Mouse (Mus musculus) hindbrain, embryonic 15.5 days (tissue): Measurements from ENCODE around the gene Abhd14a. TPM values are rescaled to one million over a fixed set of nuclear protein-coding genes. Genes with fewer than 3 reads are reported as not detected.

Experiments
- ATAC-seq: fragments of 200-750 bp; cut with Nextera tagmentation; 2 replicates; pipeline ENCODE4 v1.8.0; 2017; ENCODE audit warnings: low read depth, moderate number of reproducible peaks, moderate TSS enrichment; ENCODE audit not compliant: low FRiP score
- H3K27ac ChIP-seq: fragments of 300-500 bp; sonication (generic); replicated peaks from 2 replicates; pipeline ENCODE4 v1.5.1; 2015; ENCODE audit warnings: mild to moderate bottlenecking, inconsistent platforms
- H3K27me3 ChIP-seq: fragments of 300-500 bp; sonication (generic); 2 replicates; pipeline ENCODE4 v1.6.1; 2015; ENCODE audit warnings: control low read depth, inconsistent platforms
- H3K36me3 ChIP-seq: fragments of 300-500 bp; sonication (generic); 2 replicates; pipeline ENCODE4 v1.6.1; 2015; ENCODE audit warnings: control low read depth, inconsistent platforms
- H3K4me1 ChIP-seq: fragments of 300-500 bp; sonication (generic); replicated peaks from 2 replicates; pipeline ENCODE4 v1.6.1; 2015; ENCODE audit warnings: control low read depth, inconsistent platforms
- H3K4me2 ChIP-seq: fragments of 300-500 bp; sonication (generic); 2 replicates; pipeline ENCODE4 v1.6.1; 2015; ENCODE audit warnings: moderate library complexity, mild to moderate bottlenecking, inconsistent platforms
- H3K4me3 ChIP-seq: fragments of 300-500 bp; sonication (generic); 2 replicates; pipeline ENCODE4 v1.5.1; 2015; ENCODE audit warnings: mild to moderate bottlenecking, inconsistent platforms
- H3K9ac ChIP-seq: fragments of 300-500 bp; sonication (generic); 2 replicates; pipeline ENCODE4 v1.6.1; 2015; ENCODE audit warnings: inconsistent platforms
- H3K9me3 ChIP-seq: fragments of 300-500 bp; sonication (generic); 2 replicates; pipeline ENCODE4 v1.6.1; 2016; ENCODE audit warnings: control low read depth, inconsistent platforms
- WGBS: fragments of 180-500 bp; shearing (Covaris S2); methylation state at CpG from one replicate; pipeline ENCODE4 v1.1.7; 2015; 5-methylcytosine and 5-hydroxymethylcytosine counted together
- polyA plus RNA-seq: library from polyadenylated mRNA; unstranded; fragments of >200 nt; fragmentation: Nextera tagmentation; extraction: Ambion mirVana; gene quantifications from 2 replicates; pipeline ENCODE4 v1.2.1, GENCODE M21; 2015

The Abhd14a gene
- polyA plus RNA-seq, 1 experiment from 2014 or later = 80.7 TPM

DNA sequence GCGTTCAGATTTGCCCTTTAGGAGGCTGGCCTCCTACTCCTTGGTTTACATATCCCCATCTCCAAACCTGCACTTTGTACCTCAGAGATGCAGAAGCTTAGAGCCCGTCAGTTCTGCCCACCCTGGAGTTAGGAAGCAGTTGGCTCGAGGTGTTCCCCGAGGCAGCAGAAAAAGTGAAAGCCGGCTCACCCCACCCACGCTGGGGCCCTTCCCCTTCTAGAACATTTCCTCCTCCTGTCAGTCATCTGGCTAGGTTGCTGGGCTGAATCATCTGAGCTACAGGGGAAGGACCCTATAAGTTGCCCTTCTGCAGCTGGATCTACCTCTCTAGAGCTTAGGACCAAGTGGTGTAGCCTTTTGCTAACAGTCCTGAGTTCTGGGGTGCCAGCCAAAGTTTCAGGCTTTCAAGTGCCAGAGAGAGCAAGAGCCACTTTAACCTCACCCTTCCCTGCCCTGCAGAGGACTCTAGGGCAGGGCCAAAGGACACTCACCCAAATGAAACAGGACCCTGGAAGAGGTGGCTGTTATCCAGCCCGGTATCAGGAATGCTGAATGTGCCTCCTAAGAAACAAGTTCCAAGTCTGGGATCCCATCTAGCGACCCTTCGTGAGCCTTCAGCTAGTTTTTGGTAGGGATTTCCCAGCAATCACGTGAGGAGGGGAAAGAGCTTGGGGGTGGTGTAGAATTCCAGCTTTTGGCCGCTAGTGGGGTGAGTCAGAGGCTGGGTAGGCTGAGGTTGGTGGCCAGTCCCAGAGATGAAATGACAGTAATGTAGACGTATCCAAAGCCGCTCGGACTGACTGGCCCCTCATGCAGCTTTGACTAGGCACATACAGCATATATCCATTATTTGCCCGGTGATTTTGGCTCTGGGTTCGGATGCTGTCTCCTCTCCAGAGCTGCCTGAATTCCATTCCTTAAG is 28.8 kb upstream of the Abhd14a start:
- H3K27ac ChIP-seq = peak overlapping the region; percentile 50; the same call in 1 of the 2 replicates
- peak overlapping the region; percentile 77 for H3K4me2 ChIP-seq
- peaks cover 24% of the 10 kb centered on the region for H3K4me1 ChIP-seq
- peak overlapping the region; percentile 27; the same call in 1 of the 2 replicates for H3K9ac ChIP-seq
- WGBS = 40% methylated on average over 16 of the region's 16 CpGs
- ATAC-seq = no peak
- no peaks in the 10 kb centered on the region for H3K27me3 ChIP-seq
- H3K9me3 ChIP-seq = no peaks in the 10 kb centered on the region
- 0 out of 2 replicates have a peak, but pooled peaks cover 7% of the 10 kb centered on the region for H3K36me3 ChIP-seq
- H3K4me3 ChIP-seq = peak overlapping the region; percentile 65; the same call in 1 of the 2 replicates

DNA sequence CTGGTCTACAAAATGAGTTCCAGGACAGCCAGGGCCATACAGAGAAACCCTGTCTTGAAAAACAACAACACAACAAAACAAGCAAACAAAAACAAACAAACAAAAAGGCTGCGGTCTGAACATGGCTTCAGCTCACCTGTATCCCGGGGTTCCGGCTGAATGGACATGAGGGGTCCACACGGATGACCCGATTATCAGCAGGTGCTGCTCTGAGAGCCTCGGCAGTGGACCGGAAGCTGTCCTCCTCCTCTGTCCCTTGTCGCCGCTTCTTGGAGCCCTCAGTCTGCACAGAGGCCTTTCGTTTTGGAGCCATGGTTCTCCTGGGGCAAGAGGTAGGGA is 28.2 kb upstream of the Abhd14a start, which contains the start of gene Rrp9:
TSS of gene Rrp9 (plus strand) at position 301 of the 339 bp plus-strand sequence.
- Histone ChIP-seq H3K4me3 (peak within 1 kb of the TSS; percentile 65; the same call in 1 of the 2 replicates), H3K36me3 (0 out of 2 replicates have a peak, but pooled peaks cover under 1% of the 10 kb centered on the region), H3K9ac (peak within 1 kb of the TSS; percentile 27; the same call in 1 of the 2 replicates), H3K27ac (peak within 1 kb of the TSS; percentile 50; the same call in 1 of the 2 replicates), H3K9me3 (no peaks in the 10 kb centered on the region), H3K27me3 (no peaks in the 10 kb centered on the region), H3K4me1 (peaks cover 24% of the 10 kb centered on the region), H3K4me2 (peak within 1 kb of the TSS; percentile 77)
- 86% methylated on average over 10 of the region's 10 CpGs for WGBS
- ATAC-seq = no peak

DNA sequence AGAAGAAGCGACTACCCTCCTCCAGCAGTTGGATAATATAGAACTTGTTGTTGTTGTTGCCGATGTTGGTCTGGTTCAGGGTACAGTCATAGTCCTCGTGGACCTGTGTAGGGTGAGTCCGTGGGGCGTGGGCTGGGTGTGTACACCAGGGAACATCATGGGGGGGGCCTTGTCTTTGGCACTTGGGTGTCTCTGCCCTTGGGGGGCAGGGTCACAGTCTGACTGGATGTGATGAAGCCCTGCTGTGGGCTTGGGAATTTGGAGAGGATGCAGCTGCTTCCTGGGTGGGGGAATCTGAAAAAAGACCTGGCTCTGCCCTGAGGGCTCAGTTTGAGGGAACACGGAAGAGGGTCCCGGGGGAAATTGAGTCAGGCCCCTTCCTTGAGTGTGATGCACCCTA is 27.6 kb upstream of the Abhd14a start:
- no peak for ATAC-seq
- H3K27ac ChIP-seq = no peak overlapping the region
- WGBS = 69% methylated on average over 7 of the region's 7 CpGs
- H3K9me3 ChIP-seq = no peaks in the 10 kb centered on the region
- no peak overlapping the region for H3K4me3 ChIP-seq
- no peaks in the 10 kb centered on the region for H3K27me3 ChIP-seq
- H3K9ac ChIP-seq = no peak overlapping the region
- H3K36me3 ChIP-seq = no peaks in the 10 kb centered on the region
- H3K4me2 ChIP-seq = no peak overlapping the region
- H3K4me1 ChIP-seq = peaks cover 24% of the 10 kb centered on the region

DNA sequence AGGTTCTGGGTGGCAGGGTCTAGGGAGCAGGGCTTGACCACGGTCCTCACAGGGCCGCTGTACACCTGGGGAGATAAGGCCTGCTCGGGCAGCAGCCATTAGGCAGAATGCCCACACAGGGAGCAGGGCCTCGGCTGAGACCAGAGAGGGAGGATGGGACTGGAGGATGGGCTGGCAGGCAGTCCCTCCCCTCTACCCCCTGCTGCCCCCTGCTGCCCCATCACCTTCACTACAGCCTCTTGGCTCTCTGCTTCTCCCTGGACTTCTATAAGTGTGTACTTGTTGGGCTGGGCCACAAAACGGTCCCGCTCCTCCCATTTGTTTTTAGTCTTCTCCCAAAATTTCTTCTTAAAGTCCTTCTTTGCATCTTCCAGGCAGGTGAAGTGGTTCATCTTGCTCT is 27.0 kb upstream of the Abhd14a start:
- Histone ChIP-seq H3K9ac (no peak overlapping the region), H3K9me3 (no peaks in the 10 kb centered on the region), H3K4me1 (peaks cover 24% of the 10 kb centered on the region), H3K4me3 (no peak overlapping the region), H3K27ac (no peak overlapping the region), H3K4me2 (no peak overlapping the region), H3K36me3 (no peaks in the 10 kb centered on the region), H3K27me3 (no peaks in the 10 kb centered on the region)
- WGBS = 7% methylated on average over 5 of the region's 6 CpGs
- no peak for ATAC-seq

DNA sequence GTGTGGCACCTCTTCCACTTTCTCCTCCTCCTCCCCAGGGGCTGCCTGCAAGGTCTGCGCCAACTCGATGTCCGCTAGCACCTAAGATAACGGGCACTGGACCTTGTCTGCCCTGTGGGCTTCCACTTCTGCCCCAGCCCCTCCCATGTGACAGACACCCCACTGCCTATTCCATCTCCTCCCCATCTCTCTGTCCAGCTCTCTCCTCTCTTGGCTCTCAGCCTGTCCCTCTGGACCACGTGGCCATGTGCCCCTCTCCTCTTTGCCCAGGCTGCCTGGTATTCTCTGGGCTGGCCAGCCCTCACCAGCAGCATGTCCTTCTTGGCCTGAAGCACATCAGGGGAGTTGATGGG is 26.3 kb upstream of the Abhd14a start:
- H3K9ac ChIP-seq = no peak overlapping the region
- no peak overlapping the region for H3K27ac ChIP-seq
- 78% methylated on average over 5 of the region's 5 CpGs for WGBS
- ATAC-seq = no peak
- H3K27me3 ChIP-seq = no peaks in the 10 kb centered on the region
- H3K36me3 ChIP-seq = no peaks in the 10 kb centered on the region
- H3K4me1 ChIP-seq = peaks cover 24% of the 10 kb centered on the region
- no peaks in the 10 kb centered on the region for H3K9me3 ChIP-seq
- no peak overlapping the region for H3K4me2 ChIP-seq
- no peak overlapping the region for H3K4me3 ChIP-seq

DNA sequence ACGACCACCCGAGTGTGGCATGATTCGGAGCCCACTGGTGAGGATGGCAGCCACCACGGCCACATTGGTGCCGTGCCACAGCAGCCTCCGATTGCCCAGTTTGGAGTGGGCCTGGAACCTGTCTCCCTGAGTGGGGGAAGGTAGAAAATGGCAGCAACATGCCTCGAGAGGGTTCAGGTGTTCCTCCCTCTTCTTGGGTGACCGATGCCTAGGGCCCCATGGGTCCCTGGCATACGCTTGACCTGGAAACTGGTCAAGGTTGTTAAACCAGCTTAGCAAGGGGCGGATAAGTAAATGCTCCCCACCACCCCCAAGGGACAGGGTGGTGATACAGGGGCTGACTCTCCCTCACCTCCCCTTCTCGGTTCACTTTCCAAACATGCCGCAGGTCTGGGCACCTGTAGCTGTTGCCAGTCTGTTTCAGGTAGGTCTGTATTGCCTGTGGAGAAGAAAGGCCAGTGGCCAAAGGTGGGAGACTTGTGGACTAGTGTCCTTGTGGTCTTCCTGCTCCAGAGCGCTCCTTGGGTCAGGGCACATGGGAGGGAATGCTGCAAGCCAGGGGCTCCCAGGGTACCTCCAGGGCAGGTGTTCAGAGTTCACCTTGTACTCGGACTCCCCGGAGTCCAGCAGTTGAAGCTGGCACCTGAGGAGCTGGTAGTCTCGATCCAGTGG is 25.7 kb upstream of the Abhd14a start:
- ATAC-seq = no peak

DNA sequence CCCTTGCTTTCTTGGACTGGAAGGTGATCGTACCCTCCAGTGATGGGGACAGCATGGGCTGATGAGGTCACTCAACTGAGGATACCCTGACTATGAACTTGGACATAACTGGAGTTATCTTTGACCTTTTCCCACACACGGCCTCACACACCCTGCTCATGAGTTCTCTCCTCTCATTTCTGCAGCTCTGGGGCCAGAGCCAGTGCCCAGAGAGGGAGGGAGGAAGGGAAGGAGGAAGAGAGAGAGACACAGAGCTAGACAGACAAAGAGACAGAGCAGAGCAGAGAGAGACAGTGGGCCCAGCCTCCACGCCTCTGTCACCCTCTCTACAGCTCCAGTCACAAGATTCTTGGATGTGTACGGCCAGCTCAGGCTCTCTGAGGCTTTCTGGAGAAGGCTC is 24.8 kb upstream of the Abhd14a start:
- no peak overlapping the region for H3K27ac ChIP-seq
- WGBS = 75% methylated on average over 4 of the region's 4 CpGs
- no peak overlapping the region for H3K4me2 ChIP-seq
- no peaks in the 10 kb centered on the region for H3K27me3 ChIP-seq
- H3K4me3 ChIP-seq = no peak overlapping the region
- peaks cover 13% of the 10 kb centered on the region for H3K4me1 ChIP-seq
- ATAC-seq = no peak
- no peaks in the 10 kb centered on the region for H3K36me3 ChIP-seq
- H3K9ac ChIP-seq = no peak overlapping the region
- no peaks in the 10 kb centered on the region for H3K9me3 ChIP-seq

More for the DNA sequence above, 25.7 kb upstream of the Abhd14a start:
- H3K9ac ChIP-seq = no peak overlapping the region
- H3K4me3 ChIP-seq = no peak overlapping the region
- H3K9me3 ChIP-seq = no peaks in the 10 kb centered on the region
- WGBS = 93% methylated on average over 16 of the region's 16 CpGs
- H3K4me1 ChIP-seq = peaks cover 19% of the 10 kb centered on the region
- no peaks in the 10 kb centered on the region for H3K36me3 ChIP-seq
- H3K27ac ChIP-seq = no peak overlapping the region
- H3K4me2 ChIP-seq = no peak overlapping the region
- no peaks in the 10 kb centered on the region for H3K27me3 ChIP-seq

DNA sequence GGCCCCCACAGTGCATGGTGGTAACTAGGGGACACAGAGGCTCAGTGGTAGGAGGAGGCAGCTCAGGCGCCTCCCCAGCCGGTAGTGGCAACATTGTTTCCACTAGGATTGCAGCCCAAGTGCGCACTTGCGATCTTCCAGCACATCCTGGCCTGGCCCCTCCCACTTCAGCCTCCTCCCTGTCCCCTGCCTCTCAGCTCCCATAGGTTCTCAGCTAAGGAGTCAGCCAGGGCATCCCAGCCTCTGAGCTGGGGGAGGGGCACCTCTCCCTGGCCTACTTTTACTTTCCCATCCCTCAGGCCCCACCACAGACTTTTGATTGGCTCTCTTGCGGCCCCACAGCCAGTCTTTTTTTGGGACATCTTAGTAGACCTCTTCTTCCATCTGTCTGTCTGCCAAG is 24.4 kb upstream of the Abhd14a start:
- no peak overlapping the region for H3K4me3 ChIP-seq
- H3K9ac ChIP-seq = no peak overlapping the region
- WGBS = 16% methylated on average over 5 of the region's 5 CpGs
- no peak overlapping the region for H3K4me2 ChIP-seq
- H3K4me1 ChIP-seq = peaks cover 13% of the 10 kb centered on the region
- H3K27me3 ChIP-seq = no peaks in the 10 kb centered on the region
- no peak for ATAC-seq
- H3K27ac ChIP-seq = no peak overlapping the region
- H3K9me3 ChIP-seq = no peaks in the 10 kb centered on the region
- no peaks in the 10 kb centered on the region for H3K36me3 ChIP-seq

DNA sequence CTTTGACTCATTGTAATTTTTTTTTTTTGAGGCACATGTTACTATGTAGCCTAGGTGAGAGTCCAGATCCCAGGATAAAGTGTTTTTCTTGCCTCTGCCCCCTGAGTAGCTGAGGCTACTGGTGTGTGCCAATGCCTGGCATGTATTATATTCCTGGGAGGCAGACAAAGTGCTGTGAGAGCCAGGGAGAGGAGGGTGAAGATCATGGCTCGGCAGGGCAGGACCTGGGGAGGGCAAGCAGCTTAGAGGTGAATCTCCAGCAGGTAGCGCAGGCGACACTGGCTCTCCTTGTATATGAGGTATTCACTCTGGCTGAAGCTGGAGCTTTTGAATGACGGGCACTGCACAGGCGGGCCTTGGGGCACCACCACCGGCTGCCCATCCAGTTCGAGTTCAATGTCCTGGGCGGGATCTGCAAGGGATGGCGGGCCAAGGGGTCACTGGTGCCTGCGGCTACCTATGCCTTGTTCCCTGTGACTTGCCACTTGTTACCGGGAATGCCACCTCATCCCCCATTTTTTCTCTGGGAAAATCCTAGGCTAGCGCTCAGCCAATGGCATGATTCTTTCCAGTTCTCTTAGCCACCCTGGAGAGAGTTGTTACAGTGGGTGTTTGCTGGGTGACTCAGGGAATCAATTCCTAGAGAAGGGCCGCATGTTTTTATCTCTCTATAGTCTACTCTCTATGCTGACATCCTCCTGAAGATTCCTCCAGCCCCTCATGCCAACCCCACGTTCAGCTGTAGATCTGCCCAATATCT is 23.7 kb upstream of the Abhd14a start:
- no peak for ATAC-seq
- H3K4me3 ChIP-seq = no peak overlapping the region
- H3K27ac ChIP-seq = no peak overlapping the region
- WGBS = 65% methylated on average over 14 of the region's 14 CpGs
- no peaks in the 10 kb centered on the region for H3K9me3 ChIP-seq
- H3K4me2 ChIP-seq = no peak overlapping the region
- H3K27me3 ChIP-seq = no peaks in the 10 kb centered on the region
- peaks cover 9% of the 10 kb centered on the region for H3K4me1 ChIP-seq
- no peaks in the 10 kb centered on the region for H3K36me3 ChIP-seq
- H3K9ac ChIP-seq = no peak overlapping the region

DNA sequence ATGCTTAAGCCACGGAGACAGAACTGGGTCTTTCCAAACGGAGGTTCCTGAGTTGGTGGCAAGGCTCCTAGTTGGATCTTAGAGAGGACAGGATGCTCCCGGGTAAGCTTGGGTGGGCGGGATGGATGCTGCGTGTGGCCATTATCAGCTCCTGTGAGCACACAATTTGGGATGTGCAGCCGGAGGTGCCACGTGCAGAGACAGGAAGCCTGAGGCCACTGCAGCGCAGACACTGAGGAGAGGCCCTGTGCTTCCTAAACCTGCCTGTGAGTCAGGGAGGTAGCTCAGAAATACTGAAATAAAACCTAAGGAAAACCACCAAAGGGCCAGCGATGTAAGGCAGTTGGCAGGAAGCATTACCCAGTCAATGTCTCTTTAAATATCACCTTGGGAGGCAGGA is 22.3 kb upstream of the Abhd14a start:
- Histone ChIP-seq H3K4me3 (no peak overlapping the region), H3K9ac (no peak overlapping the region), H3K9me3 (no peaks in the 10 kb centered on the region), H3K36me3 (no peaks in the 10 kb centered on the region), H3K27me3 (no peaks in the 10 kb centered on the region), H3K4me1 (peaks cover 20% of the 10 kb centered on the region), H3K27ac (no peak overlapping the region), H3K4me2 (no peak overlapping the region)
- 73% methylated on average over 9 of the region's 9 CpGs for WGBS
- ATAC-seq = no peak

DNA sequence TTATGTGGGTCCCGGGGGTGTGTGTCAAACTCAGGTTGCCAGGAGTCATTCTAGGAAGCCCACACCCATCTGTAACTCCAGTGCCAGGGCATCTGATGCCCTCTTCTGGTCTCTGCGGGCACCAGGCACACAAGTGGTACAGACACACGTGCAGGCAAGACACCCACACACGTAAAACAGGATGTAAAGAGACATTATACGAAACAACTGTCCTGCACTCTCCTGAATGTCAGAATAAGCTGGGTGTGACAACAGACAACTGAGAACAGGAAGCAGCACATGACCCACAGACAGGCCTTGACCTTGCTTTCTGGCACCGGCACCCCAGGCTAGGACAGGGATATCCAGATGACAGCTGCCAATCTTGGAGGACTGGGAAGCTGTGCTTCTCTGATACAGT is 21.8 kb upstream of the Abhd14a start:
- no peaks in the 10 kb centered on the region for H3K36me3 ChIP-seq
- no peak overlapping the region for H3K4me2 ChIP-seq
- H3K4me3 ChIP-seq = no peak overlapping the region
- peaks cover 23% of the 10 kb centered on the region for H3K4me1 ChIP-seq
- no peaks in the 10 kb centered on the region for H3K9me3 ChIP-seq
- no peak overlapping the region for H3K9ac ChIP-seq
- H3K27ac ChIP-seq = no peak overlapping the region
- whole genome bisulfite sequencing = 73% methylated on average over 6 of the region's 6 CpGs
- H3K27me3 ChIP-seq = no peaks in the 10 kb centered on the region
- ATAC-seq = no peak

DNA sequence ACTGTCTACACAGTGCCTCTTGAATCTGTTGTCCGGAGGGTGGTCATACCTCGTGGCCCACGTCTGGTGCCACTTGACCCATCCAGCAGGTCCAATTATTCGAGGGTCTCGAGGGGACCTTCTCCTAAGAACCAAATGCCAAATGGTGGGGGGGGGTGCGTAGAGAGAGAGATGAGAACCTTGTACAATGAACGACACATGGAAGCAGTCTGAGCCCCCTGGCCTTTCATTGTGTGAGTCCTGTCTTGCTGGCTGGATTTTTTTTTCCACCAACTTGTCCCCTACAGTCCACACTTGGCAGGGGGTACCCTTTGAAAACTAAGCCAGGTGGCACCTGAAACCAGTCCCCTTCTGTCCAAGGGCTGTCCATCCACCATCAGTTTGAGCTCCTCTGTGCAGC is 20.3 kb upstream of the Abhd14a start:
- no peak overlapping the region for H3K27ac ChIP-seq
- no peak overlapping the region for H3K4me2 ChIP-seq
- H3K36me3 ChIP-seq = peaks cover 8% of the 10 kb centered on the region; the same call in 1 of the 2 replicates
- no peaks in the 10 kb centered on the region for H3K9me3 ChIP-seq
- no peaks in the 10 kb centered on the region for H3K27me3 ChIP-seq
- H3K9ac ChIP-seq = no peak overlapping the region
- peaks cover 22% of the 10 kb centered on the region for H3K4me1 ChIP-seq
- WGBS = 89% methylated on average over 7 of the region's 7 CpGs
- ATAC-seq = no peak
- no peak overlapping the region for H3K4me3 ChIP-seq
